Mouse (Mus musculus) kidney, adult 2 months (tissue): Measurements from ENCODE around the gene Zfp62. TPM values are rescaled to one million over a fixed set of nuclear protein-coding genes. Genes with fewer than 3 reads are reported as not detected.

ENCODE experiments used
- DNase-seq: peaks from one replicate; pipeline ENCODE4 v3.0.0; 2021
- H3K27ac ChIP-seq: fragments of 200-500 bp; 2 replicates; pipeline ENCODE4 v1.5.1; 2012; ENCODE audit warnings: low read depth, low read length, control low read depth, inconsistent platforms; ENCODE audit not compliant: insufficient read depth
- H3K27me3 ChIP-seq: fragments of 200-500 bp; replicated peaks from 2 replicates; pipeline ENCODE4 v1.6.1; 2012; ENCODE audit warnings: mild to moderate bottlenecking, moderate library complexity, low read length, inconsistent platforms; ENCODE audit not compliant: control insufficient read depth, insufficient read depth
- H3K36me3 ChIP-seq: fragments of 200-500 bp; 2 replicates; pipeline ENCODE4 v1.6.1; 2012; ENCODE audit warnings: mild to moderate bottlenecking, moderate library complexity, low read length, inconsistent platforms; ENCODE audit not compliant: control insufficient read depth, insufficient read depth
- H3K4me1 ChIP-seq: fragments of 200-500 bp; 2 replicates; pipeline ENCODE4 v1.6.1; 2011; ENCODE audit warnings: low read length; ENCODE audit not compliant: control insufficient read depth, insufficient read depth
- H3K4me3 ChIP-seq: fragments of 200-500 bp; 2 replicates; pipeline ENCODE4 v1.5.1; 2011; ENCODE audit warnings: mild to moderate bottlenecking, low read depth, low read length, control low read depth; ENCODE audit not compliant: insufficient read depth
- CTCF ChIP-seq: fragments of 200-500 bp; conservative IDR thresholded peaks from 2 replicates; pipeline ENCODE4 v1.5.1; 2011; ENCODE audit warnings: low read depth, mild to moderate bottlenecking, control low read depth, low read length, moderate library complexity, mixed read lengths; ENCODE audit not compliant: insufficient read depth, insufficient read length
- POLR2A ChIP-seq: fragments of 200-500 bp; IDR thresholded peaks from one replicate; pipeline ENCODE4 v1.6.1; 2011; ENCODE audit warnings: low read depth, low read length, control low read depth
- WGBS: fragments of 180-500 bp; shearing (Covaris S2); methylation state at CpG from one replicate; pipeline ENCODE4 v1.1.7; 2018; 5-methylcytosine and 5-hydroxymethylcytosine counted together
- polyA plus RNA-seq: library from polyadenylated mRNA; depleted of rRNA; stranded (reverse); fragments of >200 nt; gene quantifications from 2 replicates; pipeline ENCODE4 v1.2.3, GENCODE M21; 2012

The Zfp62 gene
- polyA plus RNA-seq, 1 experiment, result 2.6 TPM

DNA sequence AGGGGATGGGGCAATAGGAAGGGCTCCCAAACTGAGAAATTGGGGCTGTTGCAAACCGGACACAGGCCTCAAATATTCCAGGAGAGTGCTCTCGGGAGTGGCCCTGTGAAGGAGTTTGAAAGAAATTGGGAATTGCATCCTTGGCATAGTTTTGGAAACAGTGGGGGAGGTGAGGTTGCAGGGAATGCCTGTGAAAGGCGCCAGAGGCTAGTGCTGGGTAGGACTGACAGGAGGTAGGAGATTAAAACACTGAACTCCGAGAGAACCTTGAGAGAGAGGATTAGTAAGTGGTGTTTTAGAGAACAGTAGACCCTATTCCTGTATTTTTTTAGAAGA is 41.5 kb downstream of the Zfp62 start:
- H3K27me3 ChIP-seq, result no peaks in the 10 kb centered on the region
- peaks cover 22% of the 10 kb centered on the region for H3K4me1 ChIP-seq
- DNase-seq, result no peak
- TF ChIP-seq CTCF, result no peak
- no peak for TF ChIP-seq POLR2A
- WGBS, result under 1% methylated on average over 4 of the region's 4 CpGs
- no peaks in the 10 kb centered on the region for H3K36me3 ChIP-seq
- H3K27ac ChIP-seq, result peak overlapping the region; percentile 94
- peak overlapping the region; percentile 75 for H3K4me3 ChIP-seq

DNA sequence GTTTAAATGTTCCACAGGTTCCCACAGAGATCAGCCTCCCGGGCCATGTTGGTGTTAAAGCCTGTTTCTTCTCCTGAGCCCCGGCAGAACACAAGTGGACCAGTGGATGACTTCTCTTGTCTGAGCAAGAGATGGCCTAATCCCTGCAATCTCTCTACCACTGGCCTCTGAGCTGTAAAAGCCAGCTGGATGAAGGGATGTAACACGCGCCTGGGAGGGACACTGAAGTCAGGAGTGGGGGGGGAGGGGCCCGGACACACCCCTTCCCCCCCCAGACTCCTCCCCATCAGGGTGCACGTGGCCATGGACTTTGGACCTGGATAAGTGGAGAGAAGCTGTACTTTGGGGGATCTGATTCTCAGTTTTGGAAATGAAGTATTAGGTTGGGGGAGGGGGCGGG is 42.1 kb downstream of the Zfp62 start:
- Histone ChIP-seq H3K4me3 (peak overlapping the region; percentile 62), H3K36me3 (no peaks in the 10 kb centered on the region), H3K27ac (peak overlapping the region; percentile 96), H3K27me3 (no peaks in the 10 kb centered on the region), H3K4me1 (peaks cover 23% of the 10 kb centered on the region)
- peak; percentile 91 for DNase-seq
- WGBS, result 15% methylated on average over 7 of the region's 7 CpGs
- TF ChIP-seq CTCF, result no peak
- TF ChIP-seq POLR2A, result no peak

DNA sequence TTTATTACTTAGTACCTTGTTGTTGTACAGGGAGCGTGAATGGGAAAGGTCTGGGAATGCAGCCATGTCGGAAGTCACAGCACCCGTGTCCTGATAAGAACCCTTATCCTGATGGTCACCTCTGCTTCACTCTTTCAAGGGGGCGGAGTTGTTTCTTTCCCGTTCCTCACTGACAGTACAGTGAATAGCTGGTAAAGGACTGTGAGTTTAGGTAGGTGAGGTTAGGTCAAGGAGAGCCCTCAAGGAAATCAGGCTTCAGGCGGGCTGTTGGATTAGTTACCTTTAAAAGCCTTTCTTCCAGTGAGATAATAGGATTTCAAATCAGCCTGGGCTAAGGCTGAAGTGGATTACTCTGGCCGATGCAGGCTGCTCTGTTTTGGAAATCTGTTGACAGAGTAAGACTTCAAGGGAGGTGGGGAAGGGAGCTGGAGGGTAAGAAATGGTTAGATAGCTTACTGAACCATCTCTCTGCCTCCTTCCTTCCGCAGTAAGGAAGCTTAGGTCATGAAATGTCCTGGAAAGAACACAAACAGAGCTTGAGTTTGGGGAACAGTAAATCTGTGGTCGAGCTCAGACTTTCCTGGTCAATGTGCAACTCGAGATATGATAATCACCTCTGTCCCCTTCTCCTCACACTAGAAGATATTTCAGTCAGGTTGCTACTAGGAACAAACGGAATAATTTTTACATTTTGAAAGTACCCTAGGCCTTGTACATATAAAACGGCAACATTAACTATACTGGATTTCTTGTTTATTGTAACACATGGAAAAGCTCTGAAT is 42.7 kb downstream of the Zfp62 start:
- WGBS, result 12% methylated on average over 12 of the region's 12 CpGs
- no peak for DNase-seq
- Histone ChIP-seq H3K36me3 (no peaks in the 10 kb centered on the region), H3K4me1 (peaks cover 23% of the 10 kb centered on the region), H3K27me3 (no peaks in the 10 kb centered on the region), H3K4me3 (peak overlapping the region; percentile 62), H3K27ac (peak overlapping the region; percentile 96)
- no peak for TF ChIP-seq POLR2A
- TF ChIP-seq CTCF, result no peak

DNA sequence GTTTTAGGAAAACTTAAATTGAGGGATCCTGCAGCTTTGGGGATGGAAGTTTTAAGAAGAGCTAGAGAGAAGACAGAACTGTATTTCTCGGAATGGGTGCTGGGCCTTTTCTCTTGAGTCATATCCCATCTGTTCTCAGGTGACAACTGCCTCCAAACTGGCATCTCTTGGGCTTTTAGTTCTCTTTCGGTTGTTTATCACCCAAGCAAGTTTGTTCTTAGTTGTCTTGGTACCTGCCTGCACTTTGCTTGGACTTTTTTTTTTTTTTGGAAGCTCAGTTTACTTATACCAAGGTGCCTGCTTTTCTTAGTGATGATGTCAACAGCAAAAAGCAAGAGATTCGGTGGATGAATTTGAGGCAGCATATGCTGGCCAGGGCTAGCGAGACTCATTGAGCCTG is 43.4 kb downstream of the Zfp62 start:
- no peak for DNase-seq
- TF ChIP-seq CTCF, result no peak
- TF ChIP-seq POLR2A, result no peak
- H3K36me3 ChIP-seq, result no peaks in the 10 kb centered on the region; the same call in 1 of the 2 replicates
- peaks cover 28% of the 10 kb centered on the region for H3K4me1 ChIP-seq
- no peaks in the 10 kb centered on the region for H3K27me3 ChIP-seq
- WGBS, result 59% methylated on average over 4 of the region's 4 CpGs
- peak overlapping the region; percentile 10 for H3K27ac ChIP-seq
- H3K4me3 ChIP-seq, result no peak overlapping the region

DNA sequence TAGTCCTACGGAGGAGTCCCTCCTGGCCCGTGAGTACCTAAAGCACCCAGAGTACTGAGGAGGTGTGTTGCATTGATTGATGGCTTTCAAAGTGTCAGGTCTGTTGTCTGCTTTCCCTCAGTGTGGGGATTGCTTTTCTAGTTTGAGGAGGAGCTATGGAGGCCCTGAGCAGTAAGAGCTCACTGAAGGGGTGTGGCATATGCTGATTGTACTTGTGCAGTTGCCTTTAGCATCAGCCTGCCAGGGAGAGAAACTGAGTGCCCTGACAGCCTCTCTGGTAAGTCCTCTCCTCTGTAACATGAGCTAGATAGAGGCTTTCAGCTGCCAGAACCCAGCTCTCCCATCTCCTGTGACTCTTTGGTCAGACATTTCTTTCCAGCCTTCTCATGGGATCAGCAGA is 44.2 kb downstream of the Zfp62 start:
- DNase-seq, result no peak
- Histone ChIP-seq H3K4me1 (peaks cover 35% of the 10 kb centered on the region), H3K4me3 (no peak overlapping the region), H3K27me3 (no peaks in the 10 kb centered on the region), H3K36me3 (no peaks in the 10 kb centered on the region; the same call in 1 of the 2 replicates), H3K27ac (peak overlapping the region; percentile 1; the same call in 1 of the 2 replicates)
- TF ChIP-seq POLR2A (no peak), CTCF (no peak)
- 46% methylated on average over 2 of the region's 2 CpGs for WGBS

DNA sequence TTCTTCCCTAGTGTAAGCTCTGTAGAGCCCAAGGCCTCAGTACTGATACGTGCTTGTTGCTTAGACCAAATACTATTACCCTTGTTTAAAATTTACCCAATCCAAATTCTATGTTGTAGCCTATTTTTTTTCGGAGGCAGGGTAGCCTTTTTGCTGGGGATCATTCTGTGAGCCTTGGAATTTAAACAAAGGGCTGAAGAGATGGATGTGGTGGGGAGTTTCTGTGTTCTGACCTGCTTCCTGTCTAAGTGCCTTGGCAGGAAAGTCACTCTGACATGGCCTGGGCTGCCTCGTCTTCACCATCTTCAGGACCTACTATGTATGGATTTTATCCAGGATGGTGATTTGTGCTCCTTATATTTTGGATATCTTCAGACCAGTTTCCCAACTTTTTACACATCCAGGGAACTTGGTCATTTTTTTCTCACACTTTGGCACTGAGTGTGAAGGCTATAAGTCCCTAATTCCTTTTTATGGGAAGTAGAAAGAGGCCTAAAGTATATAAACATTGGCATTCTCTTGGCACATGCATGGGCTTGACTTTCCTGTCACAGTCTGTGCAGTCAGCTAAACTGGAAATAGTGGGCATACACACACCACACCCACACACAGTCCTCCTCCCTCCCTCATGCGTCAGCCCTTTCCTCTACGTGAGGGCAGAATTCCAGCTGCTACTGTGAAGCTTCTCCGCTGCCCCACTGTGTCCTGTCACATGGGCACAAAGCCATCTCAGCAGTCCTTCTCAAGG is 45.3 kb downstream of the Zfp62 start:
- H3K36me3 ChIP-seq, result no peaks in the 10 kb centered on the region; the same call in 1 of the 2 replicates
- peak overlapping the region; percentile 94 for H3K27ac ChIP-seq
- TF ChIP-seq POLR2A (no peak), CTCF (no peak)
- peak; percentile 88 for DNase-seq
- H3K4me1 ChIP-seq, result peaks cover 38% of the 10 kb centered on the region
- 29% methylated on average over 6 of the region's 6 CpGs for WGBS
- no peaks in the 10 kb centered on the region for H3K27me3 ChIP-seq
- no peak overlapping the region for H3K4me3 ChIP-seq
